Mouse (Mus musculus) testis, adult 2 months (tissue): Measurements from ENCODE around the gene Tecr.

Experiments
- CTCF ChIP-seq: fragments of 200-500 bp; IDR thresholded peaks from 2 replicates; pipeline ENCODE4 v1.5.1; 2012; ENCODE audit warnings: low read depth, mild to moderate bottlenecking, inconsistent platforms, low read length, moderate library complexity; ENCODE audit not compliant: control insufficient read depth, insufficient read depth, insufficient replicate concordance
- POLR2A ChIP-seq: fragments of 200-500 bp; IDR thresholded peaks from 2 replicates; pipeline ENCODE4 v1.6.1; 2012; ENCODE audit warnings: low read depth, mild to moderate bottlenecking, inconsistent platforms, low read length, moderate library complexity; ENCODE audit not compliant: control insufficient read depth

GRCm38 (mm10) chr8:83563246-83563645 is 44.5 kb downstream of the Tecr start:
- no peak for TF ChIP-seq POLR2A
- no peak for TF ChIP-seq CTCF
